Mouse (Mus musculus): ENCODE measurements around the gene Mrs2. TPM values are rescaled to one million over a fixed set of nuclear protein-coding genes. Genes with fewer than 3 reads are reported as not detected.

The Mrs2 gene
- polyA plus RNA-seq, 1 experiment from 2014 or later: 27.6 TPM

DNA sequence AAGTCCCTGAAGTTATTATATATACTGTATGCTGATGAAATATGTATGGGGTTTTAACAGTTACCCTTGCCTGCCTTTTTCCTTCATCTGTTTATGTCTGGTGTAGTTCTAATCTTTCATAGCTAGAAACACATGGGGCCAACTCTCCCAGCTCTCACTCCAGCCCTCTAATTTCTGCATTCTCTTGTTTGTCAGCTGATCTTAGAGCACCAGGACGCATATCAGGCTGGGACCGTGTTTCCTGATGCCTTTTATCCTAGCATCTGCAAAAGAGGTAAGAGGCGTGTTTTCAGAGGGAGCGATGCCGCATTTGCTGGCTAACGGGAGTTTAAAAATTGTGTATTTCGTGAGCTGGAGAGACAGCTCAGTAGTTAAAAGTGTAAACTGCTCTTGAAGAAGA lies 67.5 kb downstream of the Mrs2 start:
- Histone ChIP-seq H3K4me3 (no peak overlapping the region), H3K27me3 (replicated peaks) (peaks cover 19% of the 10 kb centered on the region), H3K9me3 (replicated peaks) (no peaks in the 10 kb centered on the region), H3K4me2 (no peak overlapping the region), H3K36me3 (no peaks in the 10 kb centered on the region), H3K27ac (ENCODE audit: poor library complexity, severe bottlenecking) (no peak overlapping the region), H3K9ac (no peak overlapping the region), H3K4me1 (replicated peaks) (peaks cover 6% of the 10 kb centered on the region; the same call in 1 of the 2 replicates)
- whole genome bisulfite sequencing: 66% methylated on average over 7 of the region's 7 CpGs
- no peak for ATAC-seq (ENCODE audit: insufficient number of reproducible peaks, low FRiP score)

DNA sequence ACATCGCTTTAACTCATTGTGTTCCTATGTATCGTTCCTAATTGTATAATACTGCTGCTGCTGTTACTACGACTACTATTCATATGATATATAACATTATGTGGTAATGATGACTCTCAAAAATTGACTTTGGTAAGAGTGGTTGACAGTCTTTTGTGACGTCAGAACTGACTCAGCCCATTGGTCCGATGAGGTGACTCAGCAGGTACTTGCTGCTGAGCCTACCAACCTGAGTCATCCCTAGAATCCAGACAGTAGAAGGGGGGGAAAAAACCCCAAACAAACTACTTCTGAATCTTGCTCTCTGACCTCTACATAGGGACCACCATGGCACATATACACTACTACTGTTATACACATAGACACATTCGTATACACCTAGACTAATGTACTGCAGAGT lies 71.3 kb downstream of the Mrs2 start:
- Histone ChIP-seq H3K36me3 (no peaks in the 10 kb centered on the region), H3K27me3 (replicated peaks) (no peaks in the 10 kb centered on the region), H3K4me2 (no peak overlapping the region), H3K4me1 (replicated peaks) (peaks cover 6% of the 10 kb centered on the region; the same call in 1 of the 2 replicates), H3K27ac (ENCODE audit: poor library complexity, severe bottlenecking) (no peak overlapping the region), H3K4me3 (no peak overlapping the region), H3K9me3 (replicated peaks) (no peaks in the 10 kb centered on the region), H3K9ac (no peak overlapping the region)
- ATAC-seq (ENCODE audit: insufficient number of reproducible peaks, low FRiP score): no peak
- WGBS: 89% methylated on average over 6 of the region's 6 CpGs

DNA sequence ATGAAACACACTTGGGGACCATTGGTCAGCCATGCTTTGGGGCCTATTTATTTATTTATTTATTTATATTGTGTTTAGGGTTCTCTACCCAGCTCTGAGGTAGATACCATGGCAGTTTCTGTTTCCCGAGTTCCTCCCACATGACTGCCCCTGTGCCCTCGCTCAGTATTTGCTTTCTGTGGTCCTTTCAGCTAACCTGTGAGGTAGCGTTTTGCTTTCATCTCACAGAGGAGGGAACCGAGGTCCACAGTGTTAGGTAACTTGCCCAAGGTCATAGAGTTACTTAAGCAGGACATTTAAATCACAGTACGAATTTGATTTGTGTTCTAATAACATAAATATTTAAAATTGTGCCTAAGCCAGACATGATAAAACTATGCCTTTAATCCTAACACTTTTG lies 73.0 kb downstream of the Mrs2 start:
- H3K9ac ChIP-seq: no peak overlapping the region
- WGBS: 75% methylated on average over 5 of the region's 5 CpGs
- no peak overlapping the region for H3K4me3 ChIP-seq
- no peak overlapping the region for H3K27ac ChIP-seq (ENCODE audit: poor library complexity, severe bottlenecking)
- H3K9me3 ChIP-seq (replicated peaks): no peaks in the 10 kb centered on the region
- H3K4me2 ChIP-seq: no peak overlapping the region
- peaks cover 6% of the 10 kb centered on the region; the same call in 1 of the 2 replicates for H3K4me1 ChIP-seq (replicated peaks)
- no peak for ATAC-seq (ENCODE audit: insufficient number of reproducible peaks, low FRiP score)
- no peaks in the 10 kb centered on the region for H3K36me3 ChIP-seq
- no peaks in the 10 kb centered on the region for H3K27me3 ChIP-seq (replicated peaks)

DNA sequence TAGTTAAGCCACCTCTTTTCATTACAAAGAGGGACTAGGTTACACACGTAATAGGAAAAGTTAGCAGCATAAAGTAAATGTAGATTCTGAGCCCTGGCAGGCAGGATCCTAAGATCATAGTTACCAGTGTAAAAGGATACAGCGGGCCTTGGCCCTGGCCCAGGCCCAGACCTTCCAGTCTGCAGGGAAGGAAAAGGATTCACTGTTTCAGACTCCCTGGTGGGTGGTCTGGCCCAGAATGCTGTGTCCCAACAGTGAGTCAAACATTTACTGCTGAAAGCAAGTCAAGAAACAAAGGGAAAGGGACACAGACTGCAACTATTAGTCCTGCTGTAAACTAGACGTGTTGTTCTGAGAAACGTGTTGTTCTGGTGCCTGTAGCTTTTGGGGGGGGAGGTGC lies 74.6 kb downstream of the Mrs2 start:
- Histone ChIP-seq H3K4me1 (replicated peaks) (no peaks in the 10 kb centered on the region), H3K27me3 (replicated peaks) (no peaks in the 10 kb centered on the region), H3K9me3 (replicated peaks) (no peaks in the 10 kb centered on the region), H3K4me3 (no peak overlapping the region), H3K36me3 (no peaks in the 10 kb centered on the region), H3K4me2 (no peak overlapping the region), H3K27ac (ENCODE audit: poor library complexity, severe bottlenecking) (no peak overlapping the region), H3K9ac (no peak overlapping the region)
- 34% methylated on average over 4 of the region's 4 CpGs for WGBS
- ATAC-seq (ENCODE audit: insufficient number of reproducible peaks, low FRiP score): no peak

DNA sequence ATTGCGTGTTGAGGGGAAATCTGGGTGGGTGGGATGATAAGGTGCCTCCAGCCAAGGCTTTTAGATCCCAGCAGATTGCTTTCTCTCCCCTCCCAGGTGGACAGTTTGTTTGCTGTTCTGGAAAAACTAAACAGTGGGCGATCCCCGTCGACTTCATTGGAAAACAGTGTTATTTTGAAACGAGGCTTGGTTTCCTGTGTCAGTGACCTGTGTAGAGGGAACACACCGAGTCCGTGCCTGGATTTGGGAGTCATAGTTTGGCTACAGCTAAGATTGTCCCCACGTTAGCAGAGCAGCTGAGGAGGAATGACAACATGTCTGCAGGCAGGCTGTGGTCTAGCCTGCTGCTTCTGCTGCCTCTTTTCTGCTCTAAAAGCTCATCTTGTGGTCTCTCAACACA lies 76.9 kb downstream of the Mrs2 start:
- no peak overlapping the region for H3K4me2 ChIP-seq
- no peak overlapping the region for H3K27ac ChIP-seq (ENCODE audit: poor library complexity, severe bottlenecking)
- H3K36me3 ChIP-seq: no peaks in the 10 kb centered on the region
- no peak overlapping the region for H3K9ac ChIP-seq
- no peak overlapping the region for H3K4me3 ChIP-seq
- peaks cover 4% of the 10 kb centered on the region; the same call in 1 of the 2 replicates for H3K4me1 ChIP-seq (replicated peaks)
- no peak for ATAC-seq (ENCODE audit: insufficient number of reproducible peaks, low FRiP score)
- no peaks in the 10 kb centered on the region for H3K9me3 ChIP-seq (replicated peaks)
- WGBS: 64% methylated on average over 8 of the region's 8 CpGs
- H3K27me3 ChIP-seq (replicated peaks): no peaks in the 10 kb centered on the region

DNA sequence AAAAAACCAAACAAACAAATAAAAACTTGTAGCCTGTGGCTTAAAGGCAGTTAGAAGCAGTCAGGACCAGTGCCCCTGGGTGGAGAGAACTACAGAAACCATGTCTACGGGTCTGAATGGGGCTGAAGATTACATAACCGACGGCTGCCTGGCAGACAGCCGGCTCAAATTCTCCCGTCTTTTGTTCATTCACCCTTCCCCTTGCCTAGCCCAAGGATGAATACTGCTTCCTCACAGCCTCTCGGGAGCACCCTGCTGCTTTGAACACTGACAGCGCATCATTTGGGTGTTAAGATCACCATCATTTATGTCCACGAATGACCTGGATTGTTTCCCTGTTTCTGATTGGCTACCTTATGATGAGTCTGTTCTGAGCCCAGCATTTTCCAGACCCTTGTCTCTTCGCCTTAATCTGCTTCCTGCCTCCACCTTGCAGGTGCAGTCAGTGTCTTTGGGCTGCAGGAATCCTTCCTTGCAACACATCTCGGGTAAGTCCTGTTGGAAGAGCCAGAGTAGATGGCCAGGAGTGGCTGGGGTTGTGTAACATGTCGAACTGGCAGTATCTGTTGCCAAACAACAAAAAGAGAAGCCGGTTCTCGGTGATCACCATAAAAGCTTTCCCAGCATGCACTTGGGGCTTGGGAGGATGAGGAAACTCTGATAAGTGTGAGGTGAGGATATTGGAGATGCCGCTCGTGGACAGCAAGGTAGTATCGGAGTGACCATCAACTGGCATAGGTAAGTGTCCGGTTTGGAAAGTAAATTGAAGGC lies 77.5 kb downstream of the Mrs2 start, which contains the start of gene Gpld1:
Gene Gpld1, plus strand, starts transcription at position 641 of the 771 bp plus-strand sequence.
- no peak for ATAC-seq (ENCODE audit: insufficient number of reproducible peaks, low FRiP score)
- no peak within 1 kb of the TSS for H3K9ac ChIP-seq
- H3K4me2 ChIP-seq: no peak within 1 kb of the TSS
- H3K9me3 ChIP-seq (replicated peaks): no peaks in the 10 kb centered on the region
- no peaks in the 10 kb centered on the region for H3K27me3 ChIP-seq (replicated peaks)
- no peak within 1 kb of the TSS for H3K27ac ChIP-seq (ENCODE audit: poor library complexity, severe bottlenecking)
- no peak within 1 kb of the TSS for H3K4me3 ChIP-seq
- peaks cover 10% of the 10 kb centered on the region; the same call in 1 of the 2 replicates for H3K4me1 ChIP-seq (replicated peaks)
- WGBS: 67% methylated on average over 17 of the region's 17 CpGs
- no peaks in the 10 kb centered on the region for H3K36me3 ChIP-seq

DNA sequence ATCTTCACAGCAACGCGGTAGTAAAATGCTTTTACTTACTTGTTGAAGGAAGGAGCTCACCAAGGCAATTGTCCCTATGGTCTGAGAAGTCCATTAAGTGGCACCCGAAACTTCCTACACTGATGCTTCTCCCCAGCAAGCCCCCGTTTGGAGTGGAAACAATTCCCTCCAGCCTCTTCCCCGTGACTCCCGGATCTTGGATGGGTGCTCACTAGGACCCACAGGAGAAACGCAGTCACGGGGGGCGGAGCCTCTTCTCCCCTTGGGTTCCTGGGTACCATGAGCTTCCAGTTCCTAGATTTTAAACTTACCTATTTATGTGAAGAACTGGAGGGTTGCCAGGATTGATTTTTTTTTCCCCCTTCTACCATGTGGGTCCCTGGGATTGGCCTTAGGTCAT lies 80.7 kb downstream of the Mrs2 start:
- H3K4me3 ChIP-seq: no peak overlapping the region
- WGBS: 77% methylated on average over 9 of the region's 9 CpGs
- H3K4me1 ChIP-seq (replicated peaks): peaks cover 10% of the 10 kb centered on the region; the same call in 1 of the 2 replicates
- no peak overlapping the region for H3K4me2 ChIP-seq
- no peak for ATAC-seq (ENCODE audit: insufficient number of reproducible peaks, low FRiP score)
- H3K36me3 ChIP-seq: no peaks in the 10 kb centered on the region
- H3K27ac ChIP-seq (ENCODE audit: poor library complexity, severe bottlenecking): no peak overlapping the region
- no peaks in the 10 kb centered on the region for H3K9me3 ChIP-seq (replicated peaks)
- no peaks in the 10 kb centered on the region for H3K27me3 ChIP-seq (replicated peaks)
- no peak overlapping the region for H3K9ac ChIP-seq

DNA sequence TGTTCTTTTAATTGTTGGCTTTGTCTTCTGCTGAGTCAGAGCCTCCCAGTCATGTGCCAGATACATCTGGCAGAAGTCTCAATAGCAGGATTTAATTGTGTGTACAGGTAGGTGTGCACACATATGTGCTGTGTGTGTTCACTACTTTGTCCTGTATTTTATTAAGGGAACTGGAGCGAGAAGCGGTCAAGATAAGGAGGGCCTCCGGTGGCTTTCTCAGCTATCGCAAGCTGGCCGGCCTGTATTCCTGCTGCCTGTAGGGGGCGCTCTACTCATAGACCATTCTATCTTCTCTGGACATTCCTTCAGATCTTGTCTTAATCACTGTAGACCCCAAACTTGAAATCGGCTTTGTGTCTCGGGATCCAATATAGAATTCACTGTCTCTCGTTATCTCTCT lies 81.5 kb downstream of the Mrs2 start:
- H3K9me3 ChIP-seq (replicated peaks): no peaks in the 10 kb centered on the region
- no peak overlapping the region for H3K27ac ChIP-seq (ENCODE audit: poor library complexity, severe bottlenecking)
- H3K4me3 ChIP-seq: no peak overlapping the region
- ATAC-seq (ENCODE audit: insufficient number of reproducible peaks, low FRiP score): no peak
- no peak overlapping the region; the same call in 1 of the 2 replicates for H3K4me2 ChIP-seq
- H3K27me3 ChIP-seq (replicated peaks): no peaks in the 10 kb centered on the region
- WGBS: 20% methylated on average over 9 of the region's 9 CpGs
- H3K36me3 ChIP-seq: no peaks in the 10 kb centered on the region
- H3K4me1 ChIP-seq (replicated peaks): peaks cover 10% of the 10 kb centered on the region; the same call in 1 of the 2 replicates
- no peak overlapping the region for H3K9ac ChIP-seq

DNA sequence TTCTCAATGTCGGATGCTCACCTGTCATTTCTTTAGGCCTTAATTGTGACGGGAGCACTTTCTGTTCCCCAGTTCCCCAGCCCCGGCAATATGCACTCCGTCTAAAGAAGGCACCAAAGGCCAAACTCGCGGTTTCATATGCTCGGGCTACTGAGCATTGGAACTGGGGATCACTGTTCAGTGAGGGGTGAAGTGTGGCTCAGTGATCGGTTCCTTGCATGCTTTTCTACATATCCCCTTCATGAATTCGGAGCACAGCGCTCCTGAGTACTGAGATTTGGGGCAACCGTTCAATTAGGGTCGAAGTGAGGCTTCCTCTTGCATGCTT lies 82.4 kb downstream of the Mrs2 start:
- no peak for ATAC-seq (ENCODE audit: insufficient number of reproducible peaks, low FRiP score)
- Histone ChIP-seq H3K27me3 (replicated peaks) (no peaks in the 10 kb centered on the region), H3K27ac (ENCODE audit: poor library complexity, severe bottlenecking) (no peak overlapping the region), H3K4me1 (replicated peaks) (peaks cover 10% of the 10 kb centered on the region; the same call in 1 of the 2 replicates), H3K9me3 (replicated peaks) (no peaks in the 10 kb centered on the region), H3K9ac (peak overlapping the region; percentile 89), H3K36me3 (no peaks in the 10 kb centered on the region), H3K4me3 (peak overlapping the region; percentile 83), H3K4me2 (peak overlapping the region; percentile 73)
- 19% methylated on average over 12 of the region's 12 CpGs for WGBS

Other genes starting within 250 kb of the Mrs2 start
- gene BC005537, start 218.7 kb downstream of the Mrs2 start, polyA plus RNA-seq (2016; fragmentation: Nextera tagmentation; extraction: Ambion mirVana): 9.4 and 12.6 TPM in 2 replicates
- gene Acot13, start 188.8 kb downstream of the Mrs2 start, polyA plus RNA-seq (2016; fragmentation: Nextera tagmentation; extraction: Ambion mirVana): 187 and 195 TPM in 2 replicates
- gene Tdp2, start 188.7 kb downstream of the Mrs2 start, polyA plus RNA-seq (2016; fragmentation: Nextera tagmentation; extraction: Ambion mirVana): 38.5 and 38.9 TPM in 2 replicates
- gene D130043K22Rik, start 175.2 kb downstream of the Mrs2 start, polyA plus RNA-seq (2016; fragmentation: Nextera tagmentation; extraction: Ambion mirVana): 0.28 TPM in 1 of 2 replicates, not detected in the other
- gene Aldh5a1, start 82.7 kb downstream of the Mrs2 start, polyA plus RNA-seq (2016; fragmentation: Nextera tagmentation; extraction: Ambion mirVana): 13.3 and 13.8 TPM in 2 replicates
- gene Gpld1, start 77.2 kb downstream of the Mrs2 start, polyA plus RNA-seq (2016; fragmentation: Nextera tagmentation; extraction: Ambion mirVana): 0.15 and 0.24 TPM in 2 replicates
- gene Dcdc2a, start 35.6 kb upstream of the Mrs2 start, polyA plus RNA-seq (2016; fragmentation: Nextera tagmentation; extraction: Ambion mirVana): 1.0 and 1.4 TPM in 2 replicates

All from heart, embryonic 12.5 days (tissue).